Mouse (Mus musculus): ENCODE measurements around the gene Cav1. TPM values are rescaled to one million over a fixed set of nuclear protein-coding genes. Genes with fewer than 3 reads are reported as not detected.

Gene Cav1
- 17.6 and 25.1 TPM in 2 replicates for polyA plus RNA-seq (2012; rRNA removed)

DNA sequence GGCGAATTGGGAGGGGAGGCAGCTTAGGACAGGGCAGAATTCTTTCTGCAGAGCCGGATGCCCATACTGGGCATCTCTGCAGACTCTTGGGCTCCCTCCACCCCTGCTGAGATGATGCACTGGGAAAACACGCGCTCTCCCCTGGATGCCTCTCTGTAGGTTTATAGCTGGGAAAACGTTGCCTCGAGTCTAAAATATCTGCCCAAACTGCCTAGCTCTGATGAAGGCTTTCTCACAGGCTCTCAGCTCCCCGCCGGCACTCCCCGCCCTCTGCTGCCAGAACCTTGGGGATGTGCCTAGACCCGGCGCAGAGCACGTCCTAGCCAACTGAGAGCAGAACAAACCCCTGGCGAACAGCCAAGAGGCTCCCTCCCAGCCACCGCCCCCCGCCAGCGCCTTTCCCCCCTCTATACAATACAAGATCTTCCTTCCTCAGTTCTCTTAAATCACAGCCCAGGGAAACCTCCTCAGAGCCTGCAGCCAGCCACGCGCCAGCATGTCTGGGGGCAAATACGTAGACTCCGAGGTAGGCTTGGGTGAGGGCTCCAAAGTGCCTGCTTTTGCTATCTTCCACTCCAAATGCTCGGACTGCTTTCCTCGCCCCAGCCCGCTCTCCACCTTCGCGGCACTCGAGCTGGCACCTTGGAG is at the start of gene Cav1:
TSS of gene Cav1 (plus strand) at position 382 of the 648 bp plus-strand sequence.
- no peak for TF ChIP-seq POLR2A (IDR thresholded peaks at IDR 0.05; ENCODE audit: borderline replicate concordance, extremely low read depth, insufficient read depth, insufficient read length, poor library complexity, severe bottlenecking)
- peak; percentile 91 for DNase-seq (ENCODE audit: low read depth)

DNA sequence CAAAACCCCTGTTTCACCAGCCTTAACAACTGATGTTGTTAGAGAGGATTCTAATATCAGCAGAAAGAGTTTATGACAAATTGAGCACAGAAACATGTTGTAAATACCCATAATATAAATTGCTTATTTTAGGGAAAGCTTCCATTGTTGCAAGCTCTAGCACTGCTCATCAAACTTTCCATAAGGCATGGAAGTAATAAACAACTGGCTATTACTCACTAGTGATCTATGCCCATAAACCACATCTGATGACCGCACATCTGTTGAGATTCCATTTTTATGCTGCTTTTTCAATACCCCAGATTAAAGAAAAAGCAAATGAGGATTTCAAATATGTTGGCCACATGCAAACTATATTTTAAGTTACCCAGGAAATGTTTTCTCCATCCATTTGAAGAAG is 48.0 kb upstream of the Cav1 start:
- no peak for DNase-seq (ENCODE audit: low read depth)
- no peak for TF ChIP-seq CTCF (IDR thresholded peaks at IDR 0.05; ENCODE audit: borderline replicate concordance, extremely low read depth, insufficient read depth, insufficient read length)
- no peak for TF ChIP-seq POLR2A (IDR thresholded peaks at IDR 0.05; ENCODE audit: borderline replicate concordance, extremely low read depth, insufficient read depth, insufficient read length, poor library complexity, severe bottlenecking)

DNA sequence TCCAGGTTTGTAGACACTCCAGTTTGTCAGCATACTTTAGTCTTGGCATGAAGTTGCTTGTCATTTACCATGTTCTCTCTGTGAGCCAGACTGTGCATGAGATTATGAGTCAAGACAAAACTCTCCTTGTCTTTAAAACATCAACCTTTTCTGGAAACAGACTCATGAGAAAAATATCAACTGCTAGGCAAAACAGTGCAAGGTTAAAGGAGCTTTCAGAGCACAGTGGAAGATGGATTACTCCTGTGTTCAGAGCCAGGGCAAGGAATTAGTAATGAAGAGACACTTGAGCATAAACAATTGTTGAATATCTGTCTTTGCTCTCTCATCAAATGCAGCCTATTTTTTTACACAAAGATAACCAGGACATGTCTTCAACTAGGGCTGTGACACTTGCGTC is 47.2 kb upstream of the Cav1 start:
- TF ChIP-seq CTCF (IDR thresholded peaks at IDR 0.05; ENCODE audit: borderline replicate concordance, extremely low read depth, insufficient read depth, insufficient read length) (no peak), POLR2A (IDR thresholded peaks at IDR 0.05; ENCODE audit: borderline replicate concordance, extremely low read depth, insufficient read depth, insufficient read length, poor library complexity, severe bottlenecking) (no peak)
- no peak for DNase-seq (ENCODE audit: low read depth)

DNA sequence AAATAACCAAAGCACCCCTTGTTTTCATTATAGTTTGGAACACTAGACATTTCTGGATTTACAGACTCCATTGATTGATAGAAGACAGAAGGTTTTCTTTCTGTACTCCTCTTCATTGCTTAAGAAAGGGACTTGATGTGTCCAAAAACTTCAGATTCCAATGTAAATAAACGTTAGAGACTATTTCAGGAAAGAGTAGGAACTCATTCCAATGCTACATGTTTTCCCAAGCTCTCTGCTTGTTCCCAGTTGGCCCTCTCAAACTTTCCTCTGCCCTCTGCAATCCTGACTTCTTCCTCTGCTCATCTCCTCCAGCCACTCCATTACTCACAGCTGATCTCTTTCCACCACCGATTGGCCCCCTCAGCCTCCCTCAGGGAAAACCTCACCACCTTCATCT is 43.3 kb upstream of the Cav1 start:
- TF ChIP-seq CTCF (IDR thresholded peaks at IDR 0.05; ENCODE audit: borderline replicate concordance, extremely low read depth, insufficient read depth, insufficient read length) (no peak), POLR2A (IDR thresholded peaks at IDR 0.05; ENCODE audit: borderline replicate concordance, extremely low read depth, insufficient read depth, insufficient read length, poor library complexity, severe bottlenecking) (no peak)
- DNase-seq (ENCODE audit: low read depth), result no peak

DNA sequence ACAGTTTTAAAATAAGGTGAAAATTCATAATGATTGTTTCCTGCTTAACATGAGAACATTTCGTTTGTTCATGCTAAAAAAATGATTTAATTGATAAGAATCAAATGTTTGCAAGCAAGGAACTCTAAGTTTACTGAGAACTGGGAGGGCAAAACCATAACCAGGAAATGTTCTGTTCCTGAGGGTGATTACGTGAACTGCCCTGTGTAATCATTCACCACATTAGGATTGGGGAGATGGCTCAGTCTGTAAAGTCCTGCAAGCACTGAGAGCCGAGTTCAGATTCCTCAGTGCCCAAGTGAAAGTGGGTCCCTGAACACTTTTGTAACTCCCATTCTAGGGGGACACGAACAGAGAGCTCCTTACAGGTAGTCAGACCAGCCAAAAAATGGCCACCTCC is 41.1 kb upstream of the Cav1 start:
- no peak for TF ChIP-seq CTCF (IDR thresholded peaks at IDR 0.05; ENCODE audit: borderline replicate concordance, extremely low read depth, insufficient read depth, insufficient read length)
- no peak for TF ChIP-seq POLR2A (IDR thresholded peaks at IDR 0.05; ENCODE audit: borderline replicate concordance, extremely low read depth, insufficient read depth, insufficient read length, poor library complexity, severe bottlenecking)
- DNase-seq (ENCODE audit: low read depth), result no peak

GRCm38 (mm10) chr6:17266466-17266865 is 39.7 kb upstream of the Cav1 start:
- no peak for TF ChIP-seq CTCF (IDR thresholded peaks at IDR 0.05; ENCODE audit: borderline replicate concordance, extremely low read depth, insufficient read depth, insufficient read length)
- no peak for TF ChIP-seq POLR2A (IDR thresholded peaks at IDR 0.05; ENCODE audit: borderline replicate concordance, extremely low read depth, insufficient read depth, insufficient read length, poor library complexity, severe bottlenecking)
- no peak for DNase-seq (ENCODE audit: low read depth)

DNA sequence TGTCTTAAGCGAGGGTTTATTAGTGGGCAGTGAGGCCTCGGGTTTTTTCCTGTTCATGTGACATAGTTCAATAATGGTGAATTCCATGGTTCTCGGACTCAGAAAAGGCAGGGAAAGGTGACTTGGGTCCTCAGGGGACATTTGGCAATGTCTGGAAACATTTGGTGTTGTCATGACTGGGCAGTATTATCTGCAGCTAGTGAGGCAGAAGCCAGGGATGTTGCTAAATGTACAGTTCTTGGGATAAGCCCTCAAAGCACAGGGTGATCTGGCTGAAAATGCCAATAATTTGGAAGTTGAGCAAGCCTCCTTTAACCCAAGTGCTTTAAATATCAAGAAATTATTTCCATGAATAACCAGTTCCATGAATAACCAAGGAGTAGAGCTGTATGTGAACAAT is 27.8 kb upstream of the Cav1 start:
- no peak for DNase-seq (ENCODE audit: low read depth)
- TF ChIP-seq POLR2A (IDR thresholded peaks at IDR 0.05; ENCODE audit: borderline replicate concordance, extremely low read depth, insufficient read depth, insufficient read length, poor library complexity, severe bottlenecking), result no peak
- no peak for TF ChIP-seq CTCF (IDR thresholded peaks at IDR 0.05; ENCODE audit: borderline replicate concordance, extremely low read depth, insufficient read depth, insufficient read length)

GRCm38 (mm10) chr6:17280939-17281756 is 25.0 kb upstream of the Cav1 start, which contains the start of gene Cav2:
TSS of gene Cav2 (plus strand) at chr6:17281185.
- peak; percentile 76 for DNase-seq (ENCODE audit: low read depth)
- no peak for TF ChIP-seq CTCF (IDR thresholded peaks at IDR 0.05; ENCODE audit: borderline replicate concordance, extremely low read depth, insufficient read depth, insufficient read length)
- no peak for TF ChIP-seq POLR2A (IDR thresholded peaks at IDR 0.05; ENCODE audit: borderline replicate concordance, extremely low read depth, insufficient read depth, insufficient read length, poor library complexity, severe bottlenecking)

GRCm38 (mm10) chr6:17281757-17282092 is 24.4 kb upstream of the Cav1 start:
- no peak for DNase-seq (ENCODE audit: low read depth)
- TF ChIP-seq POLR2A (IDR thresholded peaks at IDR 0.05; ENCODE audit: borderline replicate concordance, extremely low read depth, insufficient read depth, insufficient read length, poor library complexity, severe bottlenecking) (no peak), CTCF (IDR thresholded peaks at IDR 0.05; ENCODE audit: borderline replicate concordance, extremely low read depth, insufficient read depth, insufficient read length) (no peak)

DNA sequence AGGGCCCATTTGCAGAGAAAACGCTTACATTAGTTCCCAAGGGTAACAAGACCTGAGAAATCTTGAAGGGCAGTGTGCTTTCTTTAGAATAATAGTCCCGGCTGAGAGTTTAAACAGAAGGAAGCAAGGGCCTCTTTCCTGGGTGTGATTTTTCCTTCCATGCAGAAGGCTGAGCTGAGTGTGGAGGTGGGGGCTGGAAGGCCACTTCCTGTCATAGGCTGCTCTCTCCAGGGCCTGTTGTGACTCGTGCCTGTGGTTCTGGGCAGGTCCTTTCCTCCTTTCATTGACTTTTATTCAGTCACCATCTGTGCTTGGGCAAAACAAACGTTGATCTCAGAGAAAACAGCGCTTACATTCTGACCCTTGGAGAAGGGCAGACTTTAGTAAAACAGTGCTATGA is 24.0 kb upstream of the Cav1 start:
- TF ChIP-seq POLR2A (IDR thresholded peaks at IDR 0.05; ENCODE audit: borderline replicate concordance, extremely low read depth, insufficient read depth, insufficient read length, poor library complexity, severe bottlenecking) (no peak), CTCF (IDR thresholded peaks at IDR 0.05; ENCODE audit: borderline replicate concordance, extremely low read depth, insufficient read depth, insufficient read length) (no peak)

DNA sequence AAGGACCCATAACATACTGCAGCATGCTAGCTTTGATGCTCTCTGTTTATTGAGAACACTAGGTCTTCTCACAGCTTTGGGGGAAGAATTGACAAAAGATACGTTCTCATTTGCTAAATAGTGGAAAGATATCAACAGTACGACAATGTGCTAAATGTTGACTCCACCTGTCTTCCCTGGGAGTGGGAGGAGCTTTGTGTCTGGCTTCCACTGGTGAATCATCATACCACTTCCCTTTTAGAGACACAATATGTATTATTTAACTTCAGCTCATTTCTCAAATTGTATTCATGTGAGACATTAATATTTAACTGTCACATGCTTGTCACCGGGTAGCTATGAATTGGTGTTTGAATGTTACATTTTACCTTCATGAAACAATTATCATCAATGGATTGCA is 22.3 kb upstream of the Cav1 start:
- no peak for TF ChIP-seq CTCF (IDR thresholded peaks at IDR 0.05; ENCODE audit: borderline replicate concordance, extremely low read depth, insufficient read depth, insufficient read length)
- TF ChIP-seq POLR2A (IDR thresholded peaks at IDR 0.05; ENCODE audit: borderline replicate concordance, extremely low read depth, insufficient read depth, insufficient read length, poor library complexity, severe bottlenecking), result no peak
- no peak for DNase-seq (ENCODE audit: low read depth)

More for the DNA sequence above, 24.0 kb upstream of the Cav1 start:
- DNase-seq (ENCODE audit: low read depth), result peak; percentile 10

GRCm38 (mm10) chr6:17286381-17286780 is 19.8 kb upstream of the Cav1 start:
- no peak for DNase-seq (ENCODE audit: low read depth)
- TF ChIP-seq POLR2A (IDR thresholded peaks at IDR 0.05; ENCODE audit: borderline replicate concordance, extremely low read depth, insufficient read depth, insufficient read length, poor library complexity, severe bottlenecking), result no peak

Data from brain, embryonic 14.5 days (tissue).